Mouse (Mus musculus) stomach, postnatal 0 days (tissue): Measurements from ENCODE around the gene C130050O18Rik.

Experiments
- CTCF ChIP-seq: IDR thresholded peaks from 2 replicates; pipeline ENCODE4 v1.5.1; 2016; ENCODE audit warnings: antibody characterized with exemption, low read depth, mild to moderate bottlenecking, moderate library complexity
- EP300 ChIP-seq: optimal IDR thresholded peaks from 2 replicates; pipeline ENCODE3; 2016; ENCODE audit warnings: antibody characterized with exemption

DNA sequence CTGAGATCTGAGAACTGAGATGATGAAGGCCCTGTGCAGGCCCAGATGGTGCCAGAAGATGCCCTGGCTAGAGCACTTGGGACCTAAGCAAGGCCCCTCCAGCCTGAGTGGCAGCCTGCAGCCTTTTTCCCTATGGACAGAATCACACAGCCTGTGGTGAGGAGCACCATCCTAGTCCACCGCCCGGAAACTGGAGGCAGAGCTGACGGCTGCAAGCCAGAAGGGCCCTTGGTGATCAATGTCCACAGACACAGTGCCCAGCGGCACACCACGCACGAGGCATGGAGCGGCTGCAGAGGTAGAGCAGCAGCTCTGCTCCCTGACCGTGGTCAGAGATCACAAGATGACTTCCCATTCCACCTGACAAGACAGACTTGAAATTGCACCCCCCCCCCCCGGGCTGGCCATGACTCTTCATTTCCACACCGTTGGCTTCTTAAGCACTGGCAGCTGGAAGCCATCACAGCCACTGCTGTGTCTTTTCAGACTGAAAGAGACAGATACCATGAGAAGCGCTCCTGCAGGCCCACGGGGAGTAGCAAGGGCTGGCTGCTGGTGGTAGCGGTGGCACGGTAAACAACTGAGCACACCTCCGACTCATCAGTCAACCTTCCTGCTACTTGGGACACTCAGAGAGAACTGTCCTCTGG lies 6.7 kb downstream of the C130050O18Rik start:
- TF ChIP-seq CTCF = no peak
- TF ChIP-seq EP300 = no peak
